Mouse (Mus musculus) gonadal fat pad, adult 2 months (tissue): ENCODE measurements around the gene Rabif. TPM values are rescaled to one million over a fixed set of nuclear protein-coding genes. Genes with fewer than 3 reads are reported as not detected.

Experiments
- DNase-seq: peaks from one replicate; pipeline ENCODE4 v3.0.0-alpha.2; 2012; ENCODE audit warnings: low read depth
- polyA plus RNA-seq: library from polyadenylated mRNA; depleted of rRNA; stranded (reverse); fragments of >200 nt; gene quantifications from 2 replicates; pipeline ENCODE4 v1.2.3, GENCODE M21; 2012; rRNA removed

Gene Rabif
- polyA plus RNA-seq, 1 experiment = 17.7 TPM

DNA sequence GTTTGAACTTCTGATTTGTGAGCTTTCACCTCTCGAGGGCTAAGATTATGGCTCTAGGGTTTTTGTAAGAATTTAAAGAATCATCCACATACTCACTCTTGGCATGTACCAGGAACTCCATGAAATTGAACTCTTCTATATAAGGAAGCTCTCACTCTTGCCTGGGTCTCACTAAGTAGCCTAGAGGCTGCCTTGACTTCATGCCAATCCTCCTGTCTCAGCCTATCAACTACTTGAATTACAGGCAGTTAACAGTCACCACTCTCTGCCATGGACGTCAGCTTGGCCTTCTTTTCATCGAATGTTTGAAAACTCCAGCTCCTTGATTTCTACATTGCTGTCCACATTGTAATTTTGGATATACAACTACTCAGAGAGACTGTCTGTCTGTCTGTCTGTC lies 57.9 kb downstream of the Rabif start:
- DNase-seq = no peak

DNA sequence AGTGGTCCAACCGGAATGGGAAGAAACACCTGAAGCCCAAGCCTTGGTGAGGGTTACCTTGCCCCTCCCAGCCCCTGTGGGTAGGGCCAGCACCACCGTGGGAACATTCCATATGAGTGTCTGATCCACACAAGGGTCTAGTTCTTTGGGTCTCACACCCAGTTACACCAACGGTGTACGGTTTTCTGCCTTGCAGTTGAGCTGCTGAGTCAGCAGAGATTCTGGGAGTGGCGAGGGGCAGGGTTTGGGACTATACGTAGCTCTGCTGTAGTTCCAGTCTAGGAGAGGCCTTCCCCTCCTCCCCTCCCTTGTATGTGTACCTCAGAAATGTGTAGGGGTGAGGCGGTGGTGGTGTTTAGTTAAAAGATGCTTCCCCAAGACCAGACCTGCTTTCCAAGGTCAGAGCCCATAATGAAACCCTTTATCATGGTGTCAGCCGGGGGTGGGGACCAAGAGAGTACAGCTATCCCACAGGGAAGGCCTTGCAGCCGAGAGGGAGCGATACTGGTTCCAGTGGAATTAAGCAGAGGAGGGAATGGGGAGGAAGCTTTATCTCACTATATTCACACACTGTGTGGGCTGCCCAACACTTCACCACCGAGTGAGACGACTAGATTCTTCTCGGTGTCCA lies 60.9 kb downstream of the Rabif start:
- DNase-seq = no peak

DNA sequence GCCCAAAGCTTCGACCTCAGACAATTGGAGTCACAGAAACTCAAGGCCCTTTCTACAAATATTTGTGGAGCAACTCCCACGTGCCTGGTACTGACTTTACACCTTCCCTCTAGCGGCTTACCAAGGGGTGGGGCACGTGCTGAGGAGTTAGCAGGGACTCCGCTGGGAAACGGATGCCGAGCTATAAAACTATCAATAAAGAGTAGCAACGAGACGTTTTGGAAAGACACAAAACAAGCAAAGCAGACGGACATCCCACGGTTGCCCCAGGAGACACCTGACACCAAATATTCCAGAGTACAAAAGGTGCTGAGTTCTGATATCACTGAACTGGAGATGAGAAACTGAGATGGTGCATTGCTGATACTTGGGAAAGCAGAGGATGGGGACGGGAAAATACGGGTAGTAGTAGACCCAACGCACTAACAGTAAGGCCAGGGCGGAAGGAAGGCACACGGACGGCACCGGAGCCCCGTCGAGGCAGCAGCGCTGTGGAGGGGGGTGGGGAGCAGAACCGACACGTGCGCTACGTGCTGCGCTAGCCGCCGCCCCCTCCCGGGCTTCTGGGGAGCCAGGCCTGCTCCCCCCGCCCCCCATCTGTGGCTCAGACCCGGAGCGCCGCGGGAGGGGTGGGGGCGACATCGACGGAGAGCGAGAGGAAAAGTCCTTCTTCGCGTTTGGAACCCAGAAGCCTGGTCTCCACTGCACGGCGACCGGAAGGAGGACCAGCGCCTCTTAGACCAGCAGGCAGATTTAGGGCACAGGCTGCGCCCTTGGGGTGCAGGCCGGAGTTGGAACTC lies 61.6 kb downstream of the Rabif start:
- DNase-seq = no peak

DNA sequence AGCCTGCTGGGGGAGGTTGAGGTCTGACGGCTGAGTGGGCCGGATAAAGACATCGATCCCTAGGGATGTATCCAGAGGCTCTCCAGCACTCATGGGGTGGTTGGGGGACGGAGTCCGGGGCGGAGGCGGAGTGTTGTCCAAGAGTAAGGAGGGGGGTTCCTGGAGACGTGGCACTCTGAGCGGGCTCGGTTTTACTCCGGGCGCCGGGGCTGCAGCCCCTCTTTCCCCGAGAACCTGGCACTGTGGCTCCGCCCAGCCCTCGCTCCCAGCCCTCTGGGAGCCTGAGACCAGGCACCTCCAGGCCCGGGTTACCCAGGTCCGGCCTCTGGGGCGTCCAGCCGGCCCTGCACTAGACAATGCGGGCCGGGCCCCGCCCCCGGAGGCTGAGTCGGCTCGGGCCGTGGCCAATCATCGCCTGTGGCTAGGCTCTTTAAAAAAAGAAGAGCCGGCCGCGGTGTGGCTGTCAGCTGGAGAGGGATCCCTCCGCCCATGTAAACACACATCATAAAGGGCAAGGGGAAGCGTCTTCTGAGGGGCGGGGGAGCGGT lies 62.3 kb downstream of the Rabif start:
- DNase-seq = no peak

Other genes starting within 250 kb of the Rabif start
- not detected in 2 replicates for gene Myog, start 204.7 kb upstream of the Rabif start, polyA plus RNA-seq
- 5.0 and 5.4 TPM in 2 replicates for gene Ppfia4, start 161.7 kb upstream of the Rabif start, polyA plus RNA-seq
- 70.5 and 73.9 TPM in 2 replicates for gene Tmem183a, start 132.7 kb upstream of the Rabif start, polyA plus RNA-seq
- not detected in 2 replicates for gene 4933406M09Rik, start 108.7 kb upstream of the Rabif start, polyA plus RNA-seq
- gene Cyb5r1, start 89.1 kb upstream of the Rabif start, polyA plus RNA-seq = 43.0 and 52.5 TPM in 2 replicates
- gene Adipor1, start 79.3 kb upstream of the Rabif start, polyA plus RNA-seq = 144 and 149 TPM in 2 replicates
- gene Klhl12, start 39.1 kb upstream of the Rabif start, polyA plus RNA-seq = 9.9 and 13.6 TPM in 2 replicates
- gene Mgat4e, start 55.0 kb downstream of the Rabif start, polyA plus RNA-seq = 0.09 and 0.32 TPM in 2 replicates
- 15.5 and 16.6 TPM in 2 replicates for gene Kdm5b, start 65.5 kb downstream of the Rabif start, polyA plus RNA-seq
- 1.5 and 8.1 TPM in 2 replicates for gene Syt2, start 152.0 kb downstream of the Rabif start, polyA plus RNA-seq